Mouse (Mus musculus) heart, postnatal 0 days (tissue): ENCODE results near the gene Mal.

Experiments used
- CTCF ChIP-seq: IDR thresholded peaks from 2 replicates; pipeline ENCODE4 v1.5.1; 2016; ENCODE audit warnings: antibody characterized with exemption, control low read depth, low read depth
- EP300 ChIP-seq: IDR thresholded peaks from 2 replicates; pipeline ENCODE4 v1.6.1; 2016; ENCODE audit warnings: antibody characterized with exemption, low read depth

- TF ChIP-seq CTCF (no peak), EP300 (no peak)
These were observed 34.4 kb downstream of the Mal start for GRCm38 (mm10) chr2:127622065-127622464.
